Mouse (Mus musculus) heart, postnatal 36 days (tissue): ENCODE measurements around the gene E2f8. TPM values are rescaled to one million over a fixed set of nuclear protein-coding genes. Genes with fewer than 3 reads are reported as not detected.
A peak's percentile ranks its signal among the peaks of the same experiment; 100 is the strongest.

Experiments
- DNase-seq, 2 experiments: peaks; one replicate each; pipeline ENCODE4 v3.0.0; 2021 to 2022
- intact Hi-C: fragments of 180-260 bp; cut with DNase I; formaldehyde crosslinking; loops from one replicate; pipeline ENCODE4 v1.15.1; 2025
- total RNA-seq, 2 experiments: library from RNA; stranded (reverse); gene quantifications; 2 replicates each; pipeline ENCODE4 v1.2.3; 2021

Gene E2f8
- total RNA-seq, 2 experiments from 2014 or later, result 0.68 to 0.92 TPM

- intact Hi-C loops, result loop anchor here (1.0 to 2.0 kb wide), 2 partner anchors 173 to 227 kb away; no protein-coding TSS in a partner anchor
- DNase-seq, result peak; percentile 65 to 80
Measured at GRCm38 (mm10) chr7:48894152-48894551, 12.8 kb upstream of the E2f8 start.

GRCm38 (mm10) chr7:48893093-48893492 is 11.7 kb upstream of the E2f8 start:
- intact Hi-C loops, result no loop called here
- no peak for DNase-seq

DNA sequence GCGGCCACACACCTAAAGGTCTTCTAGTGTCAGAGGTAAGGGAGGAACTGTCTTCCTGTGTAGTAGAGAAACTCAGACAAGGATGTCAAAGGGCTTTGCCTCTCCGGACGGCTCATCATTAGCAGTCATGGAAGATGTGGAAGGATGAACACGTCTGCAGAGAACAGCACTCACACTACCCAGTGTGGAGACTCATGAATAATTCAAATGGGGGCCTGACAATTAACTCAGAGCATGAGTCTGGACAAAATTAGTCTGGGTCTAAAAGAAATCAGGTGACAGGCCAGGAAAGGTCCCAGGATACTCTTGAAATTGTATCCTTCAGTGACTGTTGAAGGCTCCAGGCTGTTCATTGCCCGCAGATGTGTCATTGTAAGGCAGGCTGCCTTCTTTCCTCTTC is 9.6 kb upstream of the E2f8 start:
- DNase-seq, result no peak
- intact Hi-C loops, result no loop called here

DNA sequence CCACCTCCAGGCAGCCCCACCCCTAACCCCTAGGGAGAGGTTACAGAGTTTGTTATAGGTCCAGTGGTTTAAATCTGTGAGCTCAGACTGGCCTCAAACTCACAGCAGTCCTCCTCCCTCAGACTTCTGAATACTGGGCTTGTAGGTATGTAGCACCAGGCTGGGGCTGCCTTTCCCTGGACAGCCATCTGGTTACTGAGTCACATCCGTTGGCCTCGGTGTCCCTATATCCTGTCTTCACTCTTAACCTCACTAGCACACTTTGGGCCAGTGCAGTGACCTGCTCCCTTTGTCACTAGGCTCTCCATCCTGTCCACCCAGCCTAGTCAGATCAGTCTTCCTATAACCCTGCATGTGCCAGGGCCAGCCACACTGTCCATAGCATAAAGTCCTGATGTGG is 7.4 kb upstream of the E2f8 start:
- DNase-seq, result no peak
- intact Hi-C loops, result loop anchor here (10.0 kb wide), 1 partner anchor 356 kb away; no protein-coding TSS in a partner anchor

DNA sequence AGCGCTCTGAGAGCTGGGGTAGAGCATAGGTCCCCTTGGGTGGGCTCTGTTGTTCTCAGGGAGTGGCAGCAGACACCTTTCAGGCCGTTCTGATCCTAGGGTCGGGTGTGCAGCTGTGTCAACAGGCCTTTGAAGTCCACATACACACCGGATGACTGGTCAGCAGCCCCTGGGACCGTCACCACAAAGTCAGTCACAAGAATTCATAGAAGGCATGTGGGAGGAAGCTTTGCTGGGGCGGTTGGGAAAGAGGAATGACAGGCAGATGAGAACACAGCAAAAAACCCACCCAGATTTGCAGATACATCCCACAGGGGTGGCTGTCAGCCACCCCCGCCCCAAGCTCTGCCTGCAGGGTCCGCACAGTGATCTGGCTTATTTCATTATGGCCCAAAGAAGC is 6.6 kb upstream of the E2f8 start:
- intact Hi-C loops, result loop anchor here (10.0 kb wide), 1 partner anchor 357 kb away; no protein-coding TSS in a partner anchor
- DNase-seq, result no peak

DNA sequence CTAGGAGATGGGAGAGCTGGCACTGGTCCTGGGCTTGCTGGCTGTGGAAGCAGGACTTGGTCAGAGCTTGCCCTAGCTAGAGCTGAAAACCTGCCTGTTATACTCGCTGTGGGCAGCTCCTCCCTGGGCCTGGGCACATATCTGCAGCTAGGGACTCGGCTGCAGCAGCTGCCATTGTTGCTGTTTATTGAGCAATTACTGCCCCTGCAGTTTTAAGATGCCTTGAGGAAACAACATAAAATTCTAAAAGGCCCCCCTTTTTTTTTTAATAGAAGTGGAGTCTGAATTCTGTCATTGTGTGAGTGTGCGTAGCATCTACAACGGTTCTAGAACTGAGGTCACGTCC is 2.8 kb upstream of the E2f8 start:
- intact Hi-C loops, result loop anchor here (10.0 kb wide), 1 partner anchor 361 kb away; no protein-coding TSS in a partner anchor
- DNase-seq, result no peak

DNA sequence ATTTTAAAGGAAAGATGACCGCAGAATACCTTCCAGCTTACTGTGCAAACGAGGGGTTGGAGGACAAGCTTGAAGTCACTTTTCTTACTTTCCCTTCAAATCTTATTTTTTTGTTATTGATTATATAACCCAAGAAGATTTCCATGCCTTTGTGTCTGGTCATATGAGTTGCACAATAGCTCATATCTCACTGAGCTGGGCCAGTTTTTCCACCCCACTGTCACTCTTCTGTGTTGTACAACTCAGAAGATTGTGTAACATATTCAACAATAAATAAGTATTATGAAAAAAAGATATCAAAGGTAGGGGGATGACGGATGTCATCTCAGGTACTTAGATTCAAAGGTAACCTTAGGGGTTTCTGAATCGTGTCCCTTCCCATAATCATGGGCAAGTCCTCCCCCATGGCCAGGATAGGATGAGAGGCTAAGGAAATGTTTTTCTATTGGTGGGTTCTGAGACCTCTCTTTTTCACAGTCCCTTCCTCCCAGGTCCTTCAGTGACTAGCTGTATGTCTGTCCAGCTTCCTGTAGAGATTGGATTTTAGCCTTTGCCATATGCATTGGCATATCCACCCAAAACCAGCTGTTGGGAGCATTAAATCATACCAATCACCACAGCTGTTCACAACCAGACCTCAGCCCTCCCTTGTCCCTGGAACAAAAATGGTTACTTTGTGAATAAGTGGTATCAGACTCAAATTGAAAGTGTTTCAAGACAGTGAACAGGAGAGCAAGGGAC is 2.3 kb upstream of the E2f8 start:
- DNase-seq, result no peak
- intact Hi-C loops, result loop anchor here (10.0 kb wide), 1 partner anchor 361 kb away; no protein-coding TSS in a partner anchor

GRCm38 (mm10) chr7:48881971-48882609 is 694 bp upstream of the E2f8 start:
- peak in 1 of 2 experiments; percentile 14 for DNase-seq
- intact Hi-C loops, result loop anchor here (10.0 kb wide), 1 partner anchor 363 kb away; no protein-coding TSS in a partner anchor

DNA sequence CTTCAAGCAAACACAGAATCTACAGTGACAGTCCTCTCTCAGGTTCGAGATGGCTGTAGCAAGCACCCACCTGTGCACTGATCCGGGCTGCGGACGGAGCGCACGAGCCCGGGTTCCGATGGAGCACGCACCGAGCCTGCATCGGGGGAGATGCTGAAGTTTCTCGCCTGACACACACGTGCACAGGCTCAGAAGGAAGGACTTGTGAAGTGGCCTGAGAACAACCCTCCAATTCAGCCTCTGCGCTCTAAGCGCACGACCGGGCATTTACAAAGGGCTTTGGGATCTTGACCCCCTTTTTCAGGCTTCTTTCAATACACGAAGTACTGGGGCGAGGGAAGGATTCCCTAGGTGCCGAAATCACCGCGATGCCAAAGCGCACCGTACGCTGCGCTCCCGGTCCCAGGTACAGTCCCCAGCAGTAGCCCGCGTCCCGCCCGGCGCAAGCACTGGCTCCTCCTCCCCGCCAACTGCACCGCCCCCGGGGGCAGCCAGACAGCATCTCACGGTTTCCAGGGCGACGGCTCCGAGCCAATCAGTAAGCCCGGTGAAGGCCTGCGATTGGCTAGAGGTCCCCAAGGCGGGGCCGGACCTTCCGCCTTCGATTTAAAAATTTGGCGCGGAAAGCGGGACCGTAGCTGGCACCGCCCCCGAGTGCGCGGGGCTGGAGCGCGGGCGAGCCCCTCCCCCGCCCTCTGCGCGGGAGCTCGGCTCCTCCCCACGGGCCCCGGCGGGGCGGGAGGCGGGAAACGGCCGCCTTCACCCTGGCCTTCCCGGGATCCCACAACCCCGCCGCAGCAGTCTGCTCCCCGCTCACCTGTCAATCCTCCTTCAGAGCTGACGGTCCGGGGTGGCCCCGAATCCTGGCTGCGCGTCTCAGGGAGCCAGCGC is 560 bp downstream of the E2f8 start:
- intact Hi-C loops, result loop anchor here (10.0 kb wide), 1 partner anchor 364 kb away; no protein-coding TSS in a partner anchor
- DNase-seq, result peak; percentile 93 to 94

DNA sequence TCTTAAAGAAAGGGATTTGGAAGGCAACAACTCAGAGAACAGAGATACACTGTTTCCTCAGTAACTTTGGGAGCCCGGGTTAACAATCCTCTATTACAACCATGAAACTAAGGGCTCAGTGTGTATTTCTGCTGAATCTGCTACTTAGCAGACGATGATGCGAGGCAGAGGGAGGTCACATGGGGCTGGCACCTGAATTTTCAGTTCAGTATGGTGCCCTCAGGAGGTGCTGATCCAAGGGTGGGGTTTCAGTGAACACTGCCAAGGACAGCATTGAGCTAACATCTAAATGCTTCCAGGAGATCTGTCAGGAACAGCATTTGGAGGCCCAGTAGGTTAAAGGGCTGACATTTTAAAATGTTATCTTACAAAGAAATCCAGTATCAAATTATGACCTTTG is 1.8 kb downstream of the E2f8 start:
- DNase-seq, result no peak
- intact Hi-C loops, result loop anchor here (1.0 kb wide), 1 partner anchor 129 kb away; no protein-coding TSS in a partner anchor

DNA sequence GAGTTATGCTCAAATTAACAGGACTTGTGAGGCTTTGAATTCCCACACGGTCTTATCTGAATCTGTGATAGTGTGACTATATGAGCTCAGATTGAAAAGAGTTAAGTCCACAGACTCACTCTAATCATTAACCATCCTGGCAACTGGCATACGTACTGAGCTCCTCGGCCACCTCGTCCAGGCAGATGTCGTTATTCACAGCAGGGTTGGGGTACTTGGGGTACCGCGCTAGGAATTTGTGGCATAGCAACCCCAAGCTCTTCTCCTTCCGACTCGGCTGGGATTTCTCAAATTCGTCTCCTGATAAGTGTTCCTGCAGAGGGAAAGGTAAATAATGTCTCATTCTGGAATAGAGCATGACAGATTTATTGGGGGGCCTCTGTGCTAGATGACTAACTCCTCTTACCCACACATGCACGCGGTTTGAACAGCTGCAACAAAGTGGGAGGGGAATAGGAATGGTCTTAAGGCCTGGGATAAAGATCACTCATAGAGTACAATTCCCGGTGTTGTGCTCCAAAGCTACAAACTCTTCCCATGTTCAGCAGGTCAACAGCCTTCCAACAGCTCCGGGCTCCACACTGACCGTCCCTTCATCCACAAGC is 3.5 kb downstream of the E2f8 start:
- intact Hi-C loops, result no loop called here
- DNase-seq, result no peak

DNA sequence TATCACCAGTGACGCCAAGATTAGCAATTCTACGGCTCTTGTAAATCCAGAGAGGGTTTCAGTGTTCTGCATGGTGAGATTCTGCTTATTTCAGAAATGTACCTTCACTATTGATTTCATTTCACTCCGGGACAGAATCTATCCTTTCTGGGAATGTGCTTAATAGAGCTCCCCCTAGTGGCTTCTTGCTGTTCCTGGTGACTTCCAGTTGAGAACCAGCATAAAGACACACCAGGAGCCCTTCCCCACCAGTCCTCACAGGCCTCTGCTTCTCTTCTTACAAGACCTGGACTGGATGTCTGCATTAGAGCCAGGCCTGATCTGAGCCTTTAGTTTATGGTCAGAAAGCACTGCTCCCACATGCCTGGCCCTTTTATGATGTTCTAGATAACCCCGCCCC is 4.9 kb downstream of the E2f8 start:
- intact Hi-C loops, result loop anchor here (1.0 kb wide), 1 partner anchor 63 kb away; no protein-coding TSS in a partner anchor

GRCm38 (mm10) chr7:48875096-48875495 is 6.3 kb downstream of the E2f8 start:
- no peak for DNase-seq
- intact Hi-C loops, result no loop called here

More for the DNA sequence above, 4.9 kb downstream of the E2f8 start:
- peak; percentile 38 to 48 for DNase-seq

DNA sequence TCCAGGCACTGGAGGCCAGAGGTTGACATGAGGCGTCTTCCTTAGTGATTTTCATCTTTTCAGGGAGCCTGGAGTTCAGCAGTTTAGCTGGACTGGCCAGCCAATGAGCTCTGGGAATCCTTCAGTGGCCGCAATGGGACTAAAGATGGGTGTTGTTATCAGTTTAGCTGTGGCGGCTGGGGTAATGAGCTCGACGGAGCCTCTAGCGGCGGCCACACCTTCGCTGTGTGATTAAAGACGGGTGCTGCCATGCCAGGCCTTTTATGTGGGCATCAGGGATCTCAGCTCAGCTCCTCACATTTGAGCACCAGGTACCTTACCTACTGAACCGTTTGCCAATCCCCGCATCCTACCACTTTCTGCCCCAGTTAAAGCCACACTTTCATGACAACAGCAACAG is 10.1 kb downstream of the E2f8 start:
- intact Hi-C loops, result loop anchor here (2.0 to 5.0 kb wide), 2 partner anchors 20 to 44 kb away; no protein-coding TSS in a partner anchor
- DNase-seq, result no peak

DNA sequence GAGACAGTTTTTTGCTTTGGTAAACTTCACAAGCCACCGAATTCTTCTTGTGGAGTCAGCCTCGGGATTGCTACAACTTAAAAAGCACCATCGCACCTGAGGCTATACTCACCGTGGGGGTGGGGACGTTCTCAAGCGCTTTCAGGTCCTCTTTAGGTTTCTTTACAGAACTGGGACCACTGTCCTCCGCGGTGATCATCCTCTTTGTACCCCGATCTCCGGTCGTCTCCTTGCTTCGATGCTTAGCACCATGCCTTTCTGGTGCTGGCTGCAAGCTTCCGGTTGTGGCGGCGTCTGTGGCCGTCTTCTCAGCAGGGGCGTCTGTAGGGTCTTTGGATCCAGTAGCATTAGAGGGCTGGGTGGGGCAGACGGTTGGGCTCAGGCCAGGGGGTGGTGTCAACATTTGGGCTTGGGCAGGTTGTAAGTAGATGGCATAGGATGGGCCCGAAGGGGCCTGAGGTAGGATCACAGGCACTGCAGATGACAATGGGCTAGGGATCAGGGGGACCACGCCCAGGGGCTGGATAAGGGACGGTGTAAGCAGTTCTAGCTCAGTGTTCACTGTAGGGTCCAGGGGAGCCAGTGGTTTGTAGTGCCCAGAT is 10.7 kb downstream of the E2f8 start:
- intact Hi-C loops, result loop anchor here (2.0 to 5.0 kb wide), 2 partner anchors 20 to 43 kb away; no protein-coding TSS in a partner anchor
- DNase-seq, result no peak

DNA sequence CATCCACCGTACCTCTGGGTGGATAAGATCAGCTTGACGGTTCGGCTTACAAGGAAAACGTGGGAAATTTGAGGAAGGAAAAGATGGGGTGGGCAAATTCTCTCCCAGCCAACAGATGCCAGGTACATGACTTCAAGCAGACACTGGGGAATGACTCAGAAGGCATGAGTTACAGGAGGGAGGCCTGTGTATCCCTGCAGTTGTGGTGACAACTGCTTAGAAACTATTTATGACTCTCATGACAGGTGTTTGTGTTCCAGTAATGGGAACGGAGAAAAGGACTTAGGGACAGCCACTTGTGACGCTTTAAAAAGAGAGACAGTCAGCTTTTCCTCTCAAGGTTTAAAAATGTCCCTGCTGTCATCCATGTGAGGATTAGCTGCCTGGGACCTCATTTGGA is 11.3 kb downstream of the E2f8 start:
- intact Hi-C loops, result loop anchor here (2.0 to 5.0 kb wide), 2 partner anchors 19 to 43 kb away; no protein-coding TSS in a partner anchor
- no peak for DNase-seq

GRCm38 (mm10) chr7:48867576-48867975 is 13.8 kb downstream of the E2f8 start:
- no peak for DNase-seq

GRCm38 (mm10) chr7:48864671-48865458 is 16.5 kb downstream of the E2f8 start:
- no peak for DNase-seq
- intact Hi-C loops, result no loop called here

More at GRCm38 (mm10) chr7:48867576-48867975, 13.8 kb downstream of the E2f8 start:
- intact Hi-C loops, result no loop called here

DNA sequence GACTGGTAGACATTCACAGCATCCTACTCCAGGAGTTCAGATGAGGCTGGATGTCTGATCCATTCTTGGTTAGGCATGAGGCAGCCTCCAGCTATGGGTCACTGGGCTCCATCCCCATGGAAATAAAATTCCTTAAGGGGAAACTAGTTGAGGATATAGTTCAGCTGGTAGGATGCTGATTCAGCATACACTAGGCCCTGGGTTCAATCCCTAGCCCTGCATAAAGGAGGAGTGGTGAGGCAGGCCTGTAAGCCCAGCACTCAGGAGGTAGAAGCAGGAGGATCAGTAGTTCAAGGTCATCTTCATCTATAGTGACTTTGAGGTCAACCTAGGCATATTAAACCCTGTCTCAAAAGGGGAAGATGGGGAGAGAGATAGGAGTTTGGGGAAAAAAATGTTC is 17.2 kb downstream of the E2f8 start:
- DNase-seq, result no peak
- intact Hi-C loops, result no loop called here
